Mouse (Mus musculus) monocyte, adult 2 months (primary cell): ENCODE measurements around the gene Rad50.

Experiments used
- DNase-seq, 2 experiments: peaks; one replicate each; pipeline ENCODE4 v3.0.0; 2022; ENCODE audit warnings: low spot score in 2 of 2, low read depth in 1 of 2

Gene Rad50

DNA sequence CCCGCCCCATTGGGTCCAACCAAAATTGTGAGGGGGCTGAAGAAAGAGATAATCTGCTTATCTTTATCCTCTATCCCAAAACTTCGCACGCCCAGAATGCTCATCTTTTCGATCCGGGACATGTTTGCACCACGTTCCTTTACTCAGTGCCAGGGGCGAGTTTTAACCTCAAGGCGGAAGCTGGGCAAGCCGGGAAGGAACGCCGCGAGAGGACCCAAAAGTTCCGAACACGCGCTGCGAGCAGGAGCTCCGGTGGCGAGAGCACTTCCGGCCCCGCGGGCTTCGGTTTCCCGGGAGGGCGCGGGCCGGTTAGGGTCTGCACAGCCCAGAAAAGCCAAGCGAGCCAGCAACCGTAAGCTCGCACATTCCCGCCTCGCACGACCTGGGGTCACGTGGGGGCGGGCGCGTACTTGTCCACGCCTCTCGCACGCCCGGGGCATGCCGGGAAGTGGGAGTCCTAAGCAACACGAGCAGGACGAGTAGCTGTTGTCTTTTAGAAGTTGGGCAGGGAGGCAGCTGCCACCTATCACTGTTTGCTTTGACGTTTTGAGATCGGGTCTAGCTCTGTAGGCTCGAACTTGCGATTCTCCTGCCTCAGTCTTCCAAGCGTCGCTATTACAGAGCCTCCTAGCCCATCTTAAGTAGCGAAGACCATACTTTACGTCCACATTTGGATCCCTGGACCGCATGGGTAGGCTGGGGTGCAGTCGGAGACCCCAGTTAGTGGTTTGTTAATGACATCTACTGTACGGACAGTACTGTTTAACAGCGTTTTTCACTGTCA is at the start of gene Rad50:
Gene Rad50, minus strand, starts transcription at position 386 of the 784 bp plus-strand sequence.
- peak; percentile 77 to 80 for DNase-seq

DNA sequence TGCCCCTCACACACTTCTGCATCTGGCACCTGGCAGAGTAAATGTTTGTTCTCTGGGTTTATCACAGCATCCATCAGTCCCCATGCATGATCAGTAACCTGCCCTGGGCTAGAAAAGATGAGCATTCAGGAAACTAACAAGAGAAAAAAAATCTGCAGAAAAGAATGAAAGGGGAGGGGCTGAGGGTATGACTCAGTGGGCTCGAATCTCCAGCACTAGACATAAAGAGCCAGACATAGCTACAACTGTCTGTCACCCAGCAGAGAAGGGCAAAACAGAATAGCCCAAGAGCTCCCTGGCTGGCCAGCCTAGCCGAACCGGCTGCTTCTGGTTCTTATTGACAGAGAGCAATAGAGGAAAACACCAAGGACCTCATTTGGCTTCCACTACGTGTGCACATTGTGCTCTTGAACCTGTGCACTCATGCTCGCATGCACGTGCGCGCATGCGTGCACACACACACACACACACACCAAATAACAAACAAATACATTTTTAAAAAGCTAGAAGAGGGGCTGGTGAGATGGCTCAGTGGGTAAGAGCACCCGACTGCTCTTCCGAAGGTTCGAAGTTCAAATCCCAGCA is 48.0 kb upstream of the Rad50 start:
- no peak for DNase-seq

DNA sequence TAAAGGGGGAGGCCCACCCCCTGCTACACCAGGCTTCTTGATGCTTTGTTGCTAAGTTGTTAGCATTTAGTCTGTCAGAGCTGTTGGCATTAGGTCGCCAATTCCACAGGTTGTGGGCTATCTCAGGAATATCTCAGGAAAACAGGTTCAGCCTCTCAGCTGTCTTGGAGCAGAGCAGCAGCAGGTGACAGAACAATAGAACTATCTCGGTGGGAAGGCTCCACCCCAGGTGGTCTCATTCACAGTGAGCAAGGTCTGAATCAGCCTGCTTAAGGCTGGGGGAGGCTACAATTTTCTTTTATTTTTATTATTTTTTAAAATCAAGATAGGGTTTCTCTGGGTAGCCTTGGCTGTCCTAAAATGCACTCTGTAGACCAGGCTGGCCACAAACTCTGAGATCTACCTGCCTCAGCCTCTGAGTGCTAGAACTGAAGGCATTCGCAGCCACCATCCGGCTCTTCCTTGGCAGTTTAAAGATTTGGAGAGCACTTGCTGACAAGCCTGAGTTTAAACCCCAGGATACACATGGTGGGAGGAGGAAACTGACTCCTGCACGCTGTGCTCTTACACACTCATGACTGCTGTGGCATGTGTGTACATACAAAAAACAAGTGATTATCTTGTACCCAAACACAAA is 42.7 kb upstream of the Rad50 start:
- no peak for DNase-seq

DNA sequence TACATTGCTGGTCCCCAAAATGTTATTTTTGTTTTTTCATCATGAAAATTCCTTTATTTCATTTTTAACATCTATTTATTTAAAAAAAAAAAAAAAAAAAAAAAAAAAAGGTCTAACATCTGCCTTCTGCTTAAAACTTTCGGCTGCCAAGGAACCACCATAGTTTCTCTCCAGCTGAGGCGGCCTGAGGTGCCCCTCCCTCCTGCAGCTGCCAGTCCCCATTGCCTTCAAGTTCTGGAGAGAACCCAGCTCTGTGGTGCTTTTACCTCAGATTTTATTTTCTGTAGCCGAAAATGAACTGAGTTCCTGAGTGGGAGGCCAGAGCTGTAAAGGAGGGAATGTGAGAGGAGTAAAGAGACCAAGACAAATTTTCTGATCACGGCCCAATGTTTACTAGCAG is 42.2 kb upstream of the Rad50 start:
- no peak for DNase-seq

DNA sequence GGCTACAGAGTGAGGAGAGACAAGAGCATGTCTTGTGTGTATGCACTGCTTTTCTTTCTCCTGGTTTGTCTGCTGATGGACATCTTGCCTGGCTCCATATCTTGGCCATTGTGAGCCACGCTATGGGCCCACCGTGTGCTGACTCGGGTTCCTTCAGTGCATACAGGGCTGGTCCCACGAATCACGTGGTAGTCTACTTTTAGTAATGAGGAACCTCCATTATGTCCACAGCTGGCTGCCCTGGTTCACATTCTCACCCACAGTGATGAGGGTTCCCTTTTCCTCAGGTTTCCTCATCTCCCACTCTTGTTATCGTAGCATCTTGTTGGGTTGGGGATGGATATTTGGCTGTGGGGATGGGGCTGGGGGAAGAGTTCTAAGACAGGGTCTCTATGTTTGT is 41.5 kb upstream of the Rad50 start:
- peak in 1 of 2 experiments; percentile 27 for DNase-seq

DNA sequence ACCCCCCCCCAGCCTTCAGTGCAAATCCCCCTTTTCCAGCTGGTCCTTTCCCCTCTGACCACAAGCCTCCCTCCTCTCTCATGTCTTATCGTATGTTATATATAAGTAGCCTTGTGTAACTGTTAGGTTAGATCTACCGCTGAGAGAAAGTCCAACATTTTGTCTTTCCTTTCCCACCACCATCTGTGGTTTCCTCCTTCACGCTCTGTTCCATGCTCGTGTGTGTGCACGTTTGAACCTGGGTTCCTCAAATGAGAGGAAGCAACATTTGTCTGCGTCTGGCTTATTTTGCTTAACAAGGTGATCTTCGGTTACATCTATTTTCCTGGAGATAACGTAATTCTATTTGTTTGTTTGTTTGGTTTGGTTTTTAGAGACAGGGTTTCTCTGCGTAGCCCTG is 40.9 kb upstream of the Rad50 start:
- DNase-seq: no peak

DNA sequence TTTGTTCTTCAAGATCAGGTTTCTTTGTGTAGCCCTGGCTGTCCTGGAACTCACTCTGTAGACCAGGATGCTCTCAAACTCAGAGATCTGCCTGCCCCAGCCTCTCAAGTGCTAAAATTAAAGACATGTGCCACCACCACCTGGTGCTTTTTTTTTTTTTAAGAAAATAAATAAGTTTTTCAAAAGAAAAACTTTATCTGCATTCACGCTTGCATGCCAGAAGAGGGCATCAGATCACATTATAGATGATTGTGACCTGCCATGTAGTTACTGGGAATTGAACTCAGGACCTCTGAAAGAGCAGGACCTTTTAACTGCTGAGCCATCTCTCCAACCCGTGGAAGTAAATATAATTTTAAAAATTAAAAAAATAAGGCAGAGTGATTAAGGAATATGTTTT is 38.1 kb upstream of the Rad50 start:
- no peak for DNase-seq

DNA sequence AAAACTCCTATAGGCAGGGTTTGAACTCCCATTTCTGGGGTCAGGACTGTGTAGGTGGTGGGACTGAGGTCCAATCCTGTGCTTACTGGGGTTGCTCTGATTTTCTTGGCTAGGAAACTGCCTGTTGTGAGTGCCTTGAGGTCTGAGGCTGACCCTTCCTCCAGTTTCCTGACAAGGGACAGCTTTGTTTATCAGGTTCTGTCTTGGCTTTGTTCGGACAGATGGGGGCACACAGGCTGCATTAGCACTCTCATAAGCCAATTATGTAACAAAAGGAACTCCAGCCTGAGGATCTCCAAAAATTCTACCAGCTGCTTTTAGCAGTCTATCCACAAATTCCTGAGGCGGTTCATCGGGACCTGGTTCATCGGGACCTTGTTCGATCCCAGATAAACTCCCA is 35.2 kb upstream of the Rad50 start:
- no peak for DNase-seq

DNA sequence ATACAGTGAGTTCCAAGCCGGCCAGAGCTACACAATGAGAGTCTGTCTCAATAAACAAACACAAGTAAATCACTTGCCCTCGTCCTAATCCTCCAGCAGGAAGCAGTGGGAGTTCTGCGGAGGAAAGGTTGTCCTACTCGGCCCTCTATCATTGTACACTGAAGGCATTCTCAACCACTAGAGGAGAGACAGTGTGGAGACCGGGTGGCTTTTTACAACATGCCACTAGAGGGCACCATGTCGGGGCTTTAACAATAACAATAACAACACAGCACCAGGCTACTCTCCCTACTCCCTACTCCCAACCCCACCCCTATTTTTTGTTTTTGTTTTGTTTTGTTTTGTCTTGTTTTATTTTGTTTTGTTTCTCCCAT is 30.4 kb upstream of the Rad50 start:
- DNase-seq: peak in 1 of 2 experiments; percentile 48

DNA sequence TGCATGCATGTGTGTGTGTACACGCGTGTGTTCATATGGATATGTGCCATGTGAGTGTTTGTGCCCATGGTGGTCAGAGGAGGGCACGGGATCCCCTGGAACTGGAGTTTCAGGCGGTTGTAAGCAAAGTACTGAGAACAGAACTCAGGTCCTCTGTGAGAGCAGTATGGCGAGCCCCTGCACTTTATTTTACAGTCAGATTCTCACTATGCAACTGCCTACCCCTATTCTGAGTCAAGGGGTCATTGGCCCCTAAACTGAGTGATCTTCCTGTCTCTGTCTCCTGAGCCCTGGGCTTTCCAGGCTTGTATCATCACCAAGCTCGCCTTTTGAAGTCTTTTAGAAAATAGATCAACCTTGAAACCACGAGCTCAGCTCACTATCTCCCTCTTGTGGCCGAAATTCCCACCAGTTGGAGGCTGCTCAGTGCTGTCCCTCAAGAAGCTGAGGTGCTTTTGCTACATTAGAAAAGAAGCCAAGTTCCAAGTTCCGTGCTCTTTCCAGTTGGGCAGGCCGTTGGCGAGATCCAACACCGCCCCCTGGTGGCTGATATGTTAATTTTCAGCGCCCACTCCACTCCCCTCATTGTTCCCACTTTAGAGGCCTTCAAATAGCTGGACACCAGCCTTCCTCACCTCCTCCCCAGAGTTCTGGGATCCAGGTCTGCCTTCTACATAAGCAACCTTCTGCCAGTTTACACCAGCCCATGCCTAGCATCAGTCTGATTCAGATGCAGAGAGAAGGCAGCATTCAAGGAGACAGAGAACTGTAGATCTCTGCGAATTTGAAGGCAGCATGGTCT is 29.9 kb upstream of the Rad50 start:
- DNase-seq: peak in 1 of 2 experiments; percentile 57

DNA sequence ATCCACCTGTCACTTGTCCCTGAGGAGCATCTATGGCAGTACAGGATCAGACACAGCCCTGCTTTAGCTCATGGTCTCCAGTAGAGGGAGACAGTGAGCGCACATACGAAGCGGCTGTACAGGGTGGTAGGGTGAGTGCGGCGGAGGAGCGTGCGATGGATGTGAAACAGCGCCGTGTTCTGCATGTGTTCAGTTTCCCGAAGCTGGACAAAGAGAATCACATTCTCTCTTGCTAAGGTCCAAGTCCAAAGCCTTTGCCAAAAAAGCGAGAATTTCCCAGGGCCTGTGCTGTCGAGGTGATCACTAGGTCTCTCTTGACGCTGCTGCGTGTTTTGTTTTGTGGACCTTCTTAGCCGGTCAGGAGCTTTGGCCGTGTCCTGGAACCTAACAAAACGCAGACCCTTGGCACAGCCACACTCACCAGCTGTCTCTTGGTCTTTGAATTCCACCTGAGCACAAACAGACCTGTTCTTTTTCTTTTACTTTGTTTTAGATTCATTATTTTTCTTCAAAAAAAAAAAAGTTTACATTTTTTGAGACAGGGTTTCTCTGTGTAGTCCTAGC is 28.6 kb upstream of the Rad50 start:
- DNase-seq: peak in 1 of 2 experiments; percentile 49

DNA sequence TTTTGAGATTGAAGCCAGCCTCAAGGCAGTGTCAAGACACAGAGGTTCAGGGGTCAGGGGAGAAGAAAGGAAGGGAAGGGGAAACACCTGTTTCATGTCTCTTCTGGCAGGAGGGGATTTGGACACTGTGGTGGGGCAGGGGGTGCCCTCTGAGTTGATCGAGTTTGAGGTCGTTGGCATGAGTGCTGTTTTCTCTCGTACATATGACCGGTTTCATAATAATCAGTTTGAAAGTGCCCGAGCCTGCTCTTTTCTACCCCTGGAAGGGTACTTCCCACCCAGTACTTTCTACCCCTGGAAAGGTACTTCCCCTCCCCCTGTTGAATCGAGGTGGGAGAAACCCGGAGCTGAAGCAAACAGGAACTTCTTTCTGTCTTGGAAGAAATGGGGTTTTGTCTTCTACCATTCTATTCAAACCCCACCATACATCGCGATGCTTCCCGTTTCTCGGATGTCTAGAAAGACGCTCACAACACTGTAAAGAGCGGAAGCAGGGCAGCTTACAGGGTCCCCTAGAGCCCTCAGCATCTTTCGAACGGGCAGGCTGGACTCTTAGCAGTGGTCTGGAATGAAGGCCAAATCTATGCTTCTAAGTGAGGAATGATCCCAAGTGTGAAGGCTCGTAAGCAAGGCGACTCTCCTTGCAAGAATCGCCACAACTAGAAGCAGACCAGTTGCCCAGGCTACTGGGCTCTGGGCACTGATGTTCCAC is 28.0 kb upstream of the Rad50 start:
- DNase-seq: no peak

DNA sequence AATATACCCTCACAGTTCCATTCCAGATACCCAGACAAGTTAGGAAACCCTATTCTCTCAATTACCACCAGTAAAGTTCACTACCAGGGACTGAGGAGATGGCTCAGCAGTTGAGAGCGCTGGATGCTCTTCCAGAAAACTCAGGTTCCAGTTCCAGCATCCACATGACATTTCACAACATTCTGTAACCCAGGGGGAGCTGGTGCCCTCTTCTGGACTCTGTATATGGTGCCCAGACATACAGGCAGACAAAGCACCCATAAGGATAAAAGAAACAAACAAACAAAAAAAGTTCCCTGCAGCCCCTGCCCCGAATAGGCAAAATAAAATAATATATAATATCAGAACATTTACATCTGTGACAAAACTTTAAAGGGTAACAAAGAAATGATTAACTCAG is 27.3 kb upstream of the Rad50 start:
- no peak for DNase-seq

DNA sequence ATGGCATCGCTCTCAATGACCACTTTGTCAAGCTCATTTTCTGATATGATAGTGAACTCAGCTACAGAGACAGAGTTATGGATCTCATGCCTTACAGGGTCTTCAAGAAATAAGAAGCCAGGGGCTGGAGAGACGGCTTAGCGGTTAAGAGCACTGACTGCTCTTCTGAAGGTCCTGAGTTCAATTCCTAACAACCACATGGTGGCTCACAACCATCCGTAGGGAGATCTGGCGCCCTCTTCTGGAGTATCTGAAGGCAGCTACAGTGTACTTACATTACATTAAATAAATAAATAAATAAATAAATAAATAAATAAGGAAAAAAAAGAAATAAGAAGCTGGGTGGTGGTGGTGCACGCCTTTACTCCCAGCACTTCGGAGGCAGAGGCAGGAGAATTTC is 26.7 kb upstream of the Rad50 start:
- no peak for DNase-seq

DNA sequence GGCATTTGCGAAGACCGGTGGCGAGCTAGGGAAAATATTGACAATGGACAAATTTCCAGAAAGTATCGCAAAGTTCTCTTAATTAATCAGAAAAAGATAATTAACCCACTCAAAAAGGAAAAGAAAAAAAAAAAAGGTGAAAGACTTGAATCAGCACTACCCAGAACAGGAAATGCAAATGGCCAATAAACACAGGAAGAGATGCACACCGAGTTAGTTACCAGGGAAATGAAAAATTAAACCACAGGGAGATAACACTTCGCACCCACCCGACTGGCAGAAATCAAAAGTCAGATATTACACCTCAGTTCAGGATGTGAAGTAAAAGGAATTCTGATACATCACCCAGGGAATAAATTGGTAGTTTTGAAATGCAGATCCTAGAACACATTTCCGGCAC is 25.1 kb upstream of the Rad50 start:
- DNase-seq: no peak

DNA sequence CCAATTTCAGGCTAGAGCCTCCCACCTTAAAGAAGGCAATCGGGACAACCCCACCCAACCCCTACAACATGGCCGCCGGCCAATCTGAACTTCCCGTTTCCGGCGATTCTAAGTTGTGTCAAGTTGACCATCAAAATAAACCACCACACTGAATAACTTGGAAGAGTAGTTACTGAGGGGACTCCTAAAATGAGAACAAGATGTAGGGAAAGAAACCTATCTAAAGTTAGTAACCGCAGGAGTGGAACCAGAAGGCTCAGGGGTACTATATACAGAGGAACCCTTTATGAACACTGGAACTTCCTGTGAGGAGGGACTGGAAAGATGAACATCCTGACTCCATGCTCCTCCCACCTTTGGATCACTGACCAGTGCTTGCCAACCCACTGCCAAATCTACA is 24.3 kb upstream of the Rad50 start:
- DNase-seq: no peak

DNA sequence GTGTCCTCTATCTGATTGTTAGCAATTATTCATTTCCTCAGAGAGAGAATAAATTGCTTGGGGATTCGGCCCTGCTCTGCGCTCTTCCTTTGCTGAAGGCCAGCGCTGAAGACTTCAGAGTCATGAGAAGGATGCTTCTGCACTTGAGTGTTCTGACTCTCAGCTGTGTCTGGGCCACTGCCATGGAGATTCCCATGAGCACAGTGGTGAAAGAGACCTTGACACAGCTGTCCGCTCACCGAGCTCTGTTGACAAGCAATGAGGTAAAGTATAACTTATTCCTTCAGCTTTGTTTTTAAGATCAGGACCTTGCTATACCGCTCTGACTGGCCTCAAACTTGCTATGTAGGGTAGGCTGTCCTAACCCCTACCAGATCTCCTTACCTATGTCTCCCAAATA is 13.6 kb upstream of the Rad50 start, which contains the start of gene Il5:
Gene Il5, plus strand, starts transcription at position 80 of the 400 bp plus-strand sequence.
- DNase-seq: no peak

DNA sequence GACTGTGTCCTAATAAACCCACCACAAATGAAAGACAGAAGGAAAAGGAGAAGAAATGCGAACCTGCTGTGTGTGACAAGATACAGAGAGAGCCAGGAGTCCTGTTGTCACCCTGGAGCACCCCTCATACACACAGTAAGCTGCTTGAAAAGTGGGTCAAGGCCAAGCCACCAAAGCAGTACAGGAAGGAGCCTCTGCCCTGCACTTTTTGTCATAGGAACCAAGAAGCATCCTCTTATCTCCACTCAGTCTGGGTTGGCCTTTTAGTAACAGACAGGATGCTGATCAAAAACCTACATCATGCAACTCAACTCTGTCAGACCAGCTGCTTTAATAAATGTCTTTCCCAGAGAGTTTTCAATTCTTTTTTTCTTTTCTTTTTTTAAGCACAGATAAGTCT is 12.6 kb upstream of the Rad50 start:
- no peak for DNase-seq

DNA sequence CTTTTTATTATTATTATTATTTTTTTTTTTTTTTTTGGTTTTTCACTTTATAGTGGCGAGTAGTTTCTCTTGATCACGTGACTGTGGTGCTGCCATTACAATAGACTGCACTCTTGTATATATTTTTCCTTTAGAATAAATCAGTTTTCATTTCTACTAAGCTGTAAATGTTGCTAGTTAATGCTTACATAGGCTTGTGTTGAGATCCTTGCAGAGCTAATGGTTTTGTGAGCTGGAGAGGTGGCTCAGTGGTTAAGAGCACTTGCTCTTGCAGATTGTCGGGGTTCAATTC is 545 bp upstream of the Rad50 start:
- DNase-seq: no peak

DNA sequence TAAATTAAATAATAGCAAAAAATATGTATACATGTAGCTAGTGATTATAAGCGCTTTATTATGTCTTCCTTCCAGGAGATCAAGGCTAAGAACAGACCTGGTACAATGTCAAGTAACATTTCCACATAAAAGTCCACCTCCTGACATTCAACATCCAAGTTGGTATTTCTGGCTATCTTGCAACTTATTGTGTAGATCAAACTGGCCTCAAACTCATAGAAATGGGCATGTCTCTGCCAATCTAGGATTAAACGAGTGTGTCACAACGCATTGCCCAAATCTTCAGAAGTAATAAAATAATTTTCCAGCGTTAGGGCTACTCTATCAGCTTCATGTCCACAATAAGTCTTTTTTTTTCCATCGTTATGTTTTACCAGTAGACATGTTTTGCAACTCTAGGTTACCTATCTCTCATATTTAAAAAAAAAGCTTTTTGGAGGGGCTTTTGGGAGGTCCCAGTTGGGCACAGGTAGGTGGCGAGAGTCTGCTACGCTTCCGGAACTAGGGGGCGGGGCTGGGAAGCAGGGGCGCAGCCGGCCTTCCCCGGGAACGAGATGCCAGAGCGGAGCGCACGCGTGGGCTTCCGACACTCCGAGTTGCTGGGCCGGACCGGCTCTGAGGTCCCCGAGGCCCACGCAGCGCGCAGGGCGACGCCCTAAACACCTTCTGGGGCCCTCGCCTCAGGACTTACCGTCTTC is 734 bp downstream of the Rad50 start:
- no peak for DNase-seq
